Mouse (Mus musculus): ENCODE measurements at regions not wholly inside any gene's neighbourhood (a gene's known extent, or its start where the extent isn't known, plus 50 kb on each side); places are given as distances from the start of the nearest gene placed in this dataset.
A peak's percentile ranks its signal among the peaks of the same experiment; 100 is the strongest.

- DNase-seq (ENCODE audit: low read depth) = no peak
Observed at GRCm38 (mm10) chr10:126070984-126071713, 105.2 kb downstream of the Lrig3 start.

DNA sequence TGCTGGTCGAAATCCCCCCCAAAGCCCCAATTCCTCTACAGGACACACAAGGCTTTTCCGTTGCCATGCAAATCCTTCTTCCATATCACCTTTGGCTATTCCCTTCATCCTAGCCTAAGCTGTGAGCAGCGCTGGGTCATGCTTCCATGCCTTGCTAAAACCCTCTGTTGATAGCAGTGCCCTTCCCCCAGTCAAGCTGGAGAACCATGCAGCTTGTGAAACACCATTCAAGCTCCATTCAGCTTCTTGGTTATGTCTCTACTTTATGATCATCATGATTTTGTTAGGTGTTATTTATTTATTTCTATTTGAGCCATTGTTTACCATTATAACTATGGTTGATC, 105.7 kb downstream of the Lrig3 start:
- no peak for DNase-seq (ENCODE audit: low read depth)

GRCm38 (mm10) chr10:126077313-126077966, 111.5 kb downstream of the Lrig3 start:
- no peak for DNase-seq (ENCODE audit: low read depth)

- no peak for DNase-seq (ENCODE audit: low read depth)
Observed at GRCm38 (mm10) chr10:126082576-126082975, 116.6 kb downstream of the Lrig3 start.

- peak; percentile 63 for DNase-seq (ENCODE audit: low read depth)
Observed at GRCm38 (mm10) chr10:126086684-126087083, 120.7 kb downstream of the Lrig3 start.

DNA sequence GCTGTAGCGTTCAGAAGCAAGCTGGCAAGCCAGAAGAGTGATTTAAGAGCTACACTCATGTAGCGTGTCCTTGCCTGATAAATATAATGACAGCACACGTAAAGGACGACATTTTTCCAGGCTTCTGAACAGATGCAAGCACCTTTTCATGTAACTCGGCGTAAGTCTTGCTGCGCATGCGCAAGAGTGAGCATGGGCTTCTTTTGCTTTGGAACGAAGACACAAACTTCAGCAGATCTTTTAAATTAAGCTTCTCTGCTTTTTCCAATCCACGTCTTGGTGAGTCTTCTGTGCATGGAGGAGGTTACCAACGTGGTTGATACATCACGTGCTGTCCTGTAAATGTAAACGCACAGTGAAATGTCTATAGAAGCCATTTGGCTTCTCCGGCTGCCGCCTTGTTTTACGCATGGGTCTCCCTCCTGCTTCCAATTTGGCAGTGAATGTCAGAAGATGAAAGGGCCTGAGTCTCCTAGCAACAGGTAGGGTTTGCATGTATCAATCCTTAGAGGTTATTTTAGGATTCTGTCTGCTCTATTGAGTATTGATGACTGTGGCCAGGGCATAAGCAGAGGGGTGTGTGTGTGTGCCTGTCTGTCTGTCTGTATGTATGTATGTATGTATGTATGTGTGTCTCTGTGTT, 128.4 kb downstream of the Lrig3 start:
- no peak for DNase-seq (ENCODE audit: low read depth)

DNA sequence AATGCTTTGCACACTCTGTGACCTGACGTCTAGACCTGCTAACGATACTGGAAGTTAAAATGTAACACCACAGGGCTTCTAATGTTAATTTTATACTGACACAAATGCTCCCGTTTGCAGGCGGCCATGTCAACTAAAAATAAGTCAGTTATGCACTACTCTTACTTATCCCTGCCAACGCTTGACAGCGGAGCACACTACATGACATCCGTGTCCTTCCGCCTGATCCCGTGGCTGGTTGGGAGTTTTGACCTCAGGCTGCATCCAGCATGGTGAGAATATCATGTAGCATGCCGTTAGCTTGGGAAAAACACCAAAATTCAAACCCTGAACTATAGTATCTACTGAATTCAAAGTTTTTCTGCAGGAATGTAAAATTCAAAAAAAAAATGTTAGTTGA, 131.9 kb downstream of the Lrig3 start:
- no peak for DNase-seq (ENCODE audit: low read depth)

GRCm38 (mm10) chr10:126102876-126103275, 136.9 kb downstream of the Lrig3 start:
- no peak for DNase-seq (ENCODE audit: low read depth)

- DNase-seq (ENCODE audit: low read depth) = no peak
Observed at GRCm38 (mm10) chr10:126113106-126113505, 147.1 kb downstream of the Lrig3 start.

GRCm38 (mm10) chr10:126115386-126115785, 149.4 kb downstream of the Lrig3 start:
- DNase-seq (ENCODE audit: low read depth) = no peak

DNA sequence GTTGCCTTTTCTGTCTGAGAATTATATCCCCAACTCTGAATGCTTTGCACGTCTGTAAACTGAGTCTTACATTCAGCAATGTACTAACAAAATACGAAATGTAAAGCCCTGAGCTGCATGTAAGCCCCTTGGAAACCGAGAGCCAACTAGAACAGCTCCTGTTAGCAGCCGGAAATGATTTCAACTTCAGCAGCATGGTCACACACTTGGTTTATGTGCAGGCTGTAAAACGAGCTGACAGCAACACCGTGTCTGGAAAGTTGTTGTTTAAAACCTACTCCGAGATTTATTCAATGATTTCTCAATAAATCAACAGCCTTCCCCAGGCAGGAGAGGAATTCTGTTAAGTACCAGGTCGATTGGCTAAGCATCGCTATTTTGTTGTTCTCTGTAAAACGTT, 155.7 kb downstream of the Lrig3 start:
- no peak for DNase-seq (ENCODE audit: low read depth)

- peak; percentile 16 for DNase-seq (ENCODE audit: low read depth)
Observed at GRCm38 (mm10) chr10:126122504-126122903, 156.5 kb downstream of the Lrig3 start.

- DNase-seq (ENCODE audit: low read depth) = peak; percentile 8
Observed at GRCm38 (mm10) chr10:126133188-126133587, 167.2 kb downstream of the Lrig3 start.

GRCm38 (mm10) chr10:126133957-126134356, 168.0 kb downstream of the Lrig3 start:
- DNase-seq (ENCODE audit: low read depth) = no peak

- no peak for DNase-seq (ENCODE audit: low read depth)
Observed at GRCm38 (mm10) chr10:126138585-126138984, 172.6 kb downstream of the Lrig3 start.

DNA sequence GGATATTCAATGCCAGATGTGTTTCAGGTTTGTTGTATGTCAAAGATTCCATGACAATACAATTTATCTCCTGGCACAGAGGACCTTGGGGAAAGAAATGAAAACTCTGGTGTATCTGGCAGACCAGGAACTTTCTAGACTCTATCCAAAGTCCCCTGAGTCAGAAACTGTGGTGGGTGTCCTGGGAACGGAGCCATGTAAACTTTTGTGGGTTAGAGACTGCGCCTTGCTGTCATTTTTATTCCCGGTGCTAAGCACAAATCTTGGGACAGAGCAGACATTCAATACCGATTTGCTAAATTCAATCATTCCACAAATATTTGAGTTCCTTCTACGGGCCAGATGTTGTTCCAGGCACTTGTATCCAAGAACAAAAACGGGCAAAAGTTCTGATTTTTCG, 175.6 kb downstream of the Lrig3 start:
- no peak for DNase-seq (ENCODE audit: low read depth)

GRCm38 (mm10) chr10:126143833-126144232, 177.9 kb downstream of the Lrig3 start:
- DNase-seq (ENCODE audit: low read depth) = no peak

DNA sequence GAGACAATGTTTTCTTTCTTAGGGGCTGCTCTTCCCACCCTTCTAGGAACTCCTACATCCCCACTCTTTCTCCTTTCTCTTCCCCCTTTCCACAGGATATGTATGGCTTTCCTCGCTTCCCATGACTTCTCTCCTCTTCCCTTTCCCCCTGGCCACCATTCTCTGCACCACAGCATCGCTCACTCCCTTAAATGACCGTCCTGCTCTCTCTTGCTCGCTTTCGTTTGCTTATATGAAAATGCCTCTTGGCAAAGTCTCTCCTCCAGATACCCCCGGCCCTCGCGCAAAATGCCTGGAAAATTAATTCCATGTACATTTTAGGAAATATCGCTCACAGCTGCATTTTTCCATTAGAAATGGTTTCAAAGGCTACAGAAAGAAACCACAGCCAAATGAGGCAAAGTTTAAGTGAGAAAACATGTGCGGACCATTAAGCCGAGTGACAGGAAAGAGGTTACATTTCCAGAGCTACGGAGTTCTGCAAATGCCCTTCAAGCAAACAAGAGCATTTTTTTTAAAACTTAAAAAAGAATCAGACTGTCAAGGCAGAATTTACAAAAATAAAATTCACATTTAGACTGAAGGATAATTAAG, 178.7 kb downstream of the Lrig3 start:
- no peak for DNase-seq (ENCODE audit: low read depth)

- peak; percentile 51 for DNase-seq (ENCODE audit: low read depth)
Observed at GRCm38 (mm10) chr10:126157300-126157699, 191.3 kb downstream of the Lrig3 start.

DNA sequence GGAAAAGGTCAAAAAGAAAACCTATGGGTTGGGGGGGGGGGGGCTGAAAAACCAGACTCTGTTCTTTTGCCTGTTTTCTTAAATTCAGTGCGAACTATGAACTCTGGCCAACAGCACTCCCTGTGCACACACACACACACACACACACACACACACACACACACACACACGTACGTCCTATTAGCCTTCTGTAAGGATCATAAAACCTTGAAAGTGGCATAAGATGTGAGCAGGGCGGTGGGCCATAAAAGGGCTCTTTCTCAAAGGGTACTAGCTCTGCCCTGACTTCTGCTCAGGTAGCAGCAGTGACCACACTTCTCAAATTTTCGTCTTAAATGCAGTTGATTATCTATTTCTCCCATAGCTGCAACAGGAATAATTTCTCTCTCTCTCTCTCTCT, 199.2 kb downstream of the Lrig3 start:
- no peak for DNase-seq (ENCODE audit: low read depth)

DNA sequence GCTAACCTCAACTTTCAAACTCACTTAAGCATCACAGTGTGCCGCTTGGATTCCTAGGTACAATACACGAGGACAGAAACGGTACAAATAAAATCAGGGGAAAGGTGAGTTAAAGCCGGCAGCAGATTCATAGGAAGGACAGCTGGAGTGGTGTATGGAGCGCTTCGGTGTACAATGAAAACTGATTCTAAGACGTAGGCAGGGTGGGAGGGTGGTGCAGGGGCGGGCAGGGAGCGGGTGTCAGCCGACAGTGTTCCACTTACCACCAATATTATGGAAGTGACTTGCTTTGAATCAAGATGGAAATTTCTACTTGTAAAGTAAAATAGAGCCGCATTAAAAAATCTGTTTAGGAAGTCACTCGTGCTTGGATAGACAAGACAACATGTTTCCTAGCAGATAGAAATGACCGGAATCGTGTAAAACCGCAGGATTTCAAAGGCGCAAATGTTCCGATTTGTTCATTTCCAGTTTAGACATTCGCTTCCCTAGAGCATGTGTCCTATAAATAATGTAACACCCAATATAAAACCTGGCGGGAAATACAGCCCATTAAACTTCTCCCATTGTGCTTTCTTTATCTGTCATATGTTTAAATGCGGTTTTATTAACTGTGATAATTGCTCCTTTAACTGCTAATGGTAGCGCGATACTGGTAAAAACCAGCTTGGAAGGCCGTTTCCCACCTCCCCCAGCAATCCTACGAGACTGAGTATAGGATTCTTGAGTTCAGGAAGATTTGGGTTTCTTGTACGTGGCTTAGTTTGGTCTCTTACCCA, 203.3 kb downstream of the Lrig3 start:
- no peak for DNase-seq (ENCODE audit: low read depth)

DNA sequence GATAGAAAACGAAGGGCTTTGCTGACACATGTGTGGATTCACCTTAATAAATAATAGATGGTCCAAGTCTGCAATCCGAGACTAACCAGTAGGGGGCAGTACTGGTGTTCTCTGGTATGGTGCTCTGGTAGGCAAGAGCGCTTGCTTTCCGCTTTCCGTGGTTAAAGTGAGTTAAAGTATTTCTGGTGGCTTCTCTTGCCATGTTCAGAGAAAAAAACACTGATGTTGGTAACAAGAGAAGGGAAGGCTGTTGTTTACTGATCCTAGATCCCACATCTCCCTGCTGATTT, 203.9 kb downstream of the Lrig3 start:
- DNase-seq (ENCODE audit: low read depth) = peak; percentile 11

Data from NIH3T3 (cell line).